Mouse (Mus musculus) embryo, embryonic 10.5 days (tissue): ENCODE data around the gene Slc29a2.
A peak's percentile ranks its signal among the peaks of the same experiment; 100 is the strongest.
"Not testable (repeated sequence)": the region's sequence is repeated elsewhere in the genome, so short reads cannot be mapped to it uniquely, and the experiment has no call there.

Source experiments
- DNase-seq: peaks from one replicate; pipeline ENCODE4 v3.0.0-alpha.2; 2015; ENCODE audit warnings: low spot score

Gene Slc29a2

DNA sequence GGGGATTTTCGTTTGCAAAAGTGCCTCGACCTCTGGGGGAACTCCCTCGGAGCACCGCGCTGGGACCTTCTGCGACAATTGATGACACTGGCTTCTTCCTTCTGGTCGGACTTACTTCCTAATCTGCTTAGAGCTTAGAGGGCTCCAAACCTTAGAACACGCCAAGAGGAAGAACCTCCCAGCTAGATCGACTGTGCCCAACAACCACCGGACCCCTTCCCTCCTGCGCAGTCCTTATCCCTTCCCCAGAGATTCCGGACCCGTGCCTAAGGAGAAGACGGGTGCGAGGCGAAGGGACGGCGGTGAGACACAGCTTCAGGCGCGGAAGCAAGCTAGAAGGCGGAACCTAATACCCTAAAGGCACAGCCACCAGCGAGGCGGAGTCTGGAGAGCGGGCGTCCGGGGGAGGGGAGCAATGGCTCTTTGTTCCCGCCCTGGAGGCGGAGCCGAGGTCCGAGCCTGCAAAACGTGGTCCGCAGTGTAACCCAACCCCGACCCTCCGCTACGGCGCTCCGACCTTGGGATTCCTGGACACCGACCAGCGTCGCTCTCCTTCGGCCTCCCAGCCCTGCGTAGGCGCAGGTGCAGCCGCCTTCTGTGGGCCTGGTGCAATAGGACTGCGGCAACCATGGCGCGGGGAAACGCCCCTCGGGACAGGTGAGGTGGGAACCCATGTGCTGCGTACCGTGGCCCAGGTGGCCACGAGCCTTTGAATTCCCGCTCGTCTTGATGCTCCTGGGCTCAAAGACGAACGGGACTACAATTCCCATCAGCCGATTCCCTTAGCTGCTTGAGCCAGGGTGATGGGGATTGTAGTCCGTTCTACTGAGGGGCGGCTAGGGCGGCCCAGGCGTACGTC lies at the start of gene Slc29a2:
Gene Slc29a2, plus strand, starts transcription at position 240 of the 859 bp plus-strand sequence.
- DNase-seq: peak; percentile 98

DNA sequence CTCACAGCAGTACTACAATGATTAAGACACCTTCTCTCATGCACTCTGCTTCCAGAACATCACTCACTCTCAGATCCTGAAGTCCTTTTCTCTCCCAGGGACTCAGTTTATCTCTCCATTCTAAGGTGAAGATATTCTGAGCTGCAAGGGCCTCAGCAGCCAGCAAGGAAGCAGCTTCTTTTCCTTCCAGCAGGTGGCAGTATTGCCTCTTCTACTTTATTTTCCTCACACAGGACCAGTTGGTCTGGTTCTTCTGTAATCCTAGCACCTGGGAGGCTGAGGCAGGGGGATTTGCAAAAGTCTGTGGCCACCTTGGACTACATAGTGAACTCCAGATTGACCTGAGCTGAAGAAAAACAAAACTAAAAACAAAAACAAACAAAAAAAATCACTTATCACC lies 41.9 kb upstream of the Slc29a2 start:
- DNase-seq: peak; percentile 82

DNA sequence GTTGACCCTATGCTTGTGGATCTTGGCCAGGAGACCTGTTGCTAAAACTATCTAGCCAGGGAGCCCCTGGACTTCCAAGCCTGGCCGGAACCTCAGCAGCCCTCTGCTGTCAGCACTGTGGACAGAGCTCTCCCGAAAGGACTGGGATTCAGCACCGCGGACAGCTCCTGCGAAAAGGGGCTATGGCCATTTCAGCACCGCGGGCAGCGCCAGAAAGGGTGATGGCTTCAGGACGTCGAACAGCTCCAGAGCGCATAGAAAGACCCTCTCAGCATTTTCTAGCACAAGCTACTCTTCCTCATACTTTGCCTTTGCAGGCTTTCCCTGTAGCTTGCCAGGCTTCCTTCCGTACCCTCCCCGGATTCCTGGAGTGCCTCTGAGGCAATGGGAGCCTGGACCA lies 34.6 kb upstream of the Slc29a2 start:
- peak; percentile 95 for DNase-seq

- DNase-seq: no peak
Observed at GRCm38 (mm10) chr19:4989434-4990255, 34.0 kb upstream of the Slc29a2 start.

GRCm38 (mm10) chr19:4990256-4990625 lies 33.4 kb upstream of the Slc29a2 start, which contains the start of gene Npas4:
TSS of gene Npas4 (minus strand) at chr19:4990316.
- DNase-seq: no peak

GRCm38 (mm10) chr19:4990716-4991115 lies 32.9 kb upstream of the Slc29a2 start:
- no peak for DNase-seq

- DNase-seq: peak; percentile 60
Observed at GRCm38 (mm10) chr19:4992371-4992770, 31.3 kb upstream of the Slc29a2 start.

DNA sequence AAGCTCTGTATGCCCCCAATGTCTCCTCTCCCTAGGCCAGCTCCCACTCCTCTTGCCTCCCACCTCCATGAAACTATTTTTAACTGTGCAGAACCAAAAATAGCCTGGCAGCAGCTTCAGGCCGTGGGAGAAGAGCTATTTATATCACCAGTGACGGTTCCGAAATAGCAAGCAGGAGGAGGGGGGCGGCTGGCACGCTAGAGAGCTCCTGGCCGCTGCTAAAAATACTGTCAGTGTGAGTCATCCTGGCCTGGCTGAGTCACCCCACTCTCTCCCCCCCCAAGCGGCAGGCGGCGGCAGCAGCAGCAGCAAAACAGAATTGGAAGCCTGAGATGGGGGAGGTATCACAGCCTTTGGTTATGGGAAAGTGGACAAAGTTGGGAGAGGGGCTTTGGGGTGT lies 30.8 kb upstream of the Slc29a2 start:
- no peak for DNase-seq

- no peak for DNase-seq
Observed at GRCm38 (mm10) chr19:4994043-4994442, 29.6 kb upstream of the Slc29a2 start.

- DNase-seq: no peak
Observed at GRCm38 (mm10) chr19:4999445-5000140, 24.1 kb upstream of the Slc29a2 start.

DNA sequence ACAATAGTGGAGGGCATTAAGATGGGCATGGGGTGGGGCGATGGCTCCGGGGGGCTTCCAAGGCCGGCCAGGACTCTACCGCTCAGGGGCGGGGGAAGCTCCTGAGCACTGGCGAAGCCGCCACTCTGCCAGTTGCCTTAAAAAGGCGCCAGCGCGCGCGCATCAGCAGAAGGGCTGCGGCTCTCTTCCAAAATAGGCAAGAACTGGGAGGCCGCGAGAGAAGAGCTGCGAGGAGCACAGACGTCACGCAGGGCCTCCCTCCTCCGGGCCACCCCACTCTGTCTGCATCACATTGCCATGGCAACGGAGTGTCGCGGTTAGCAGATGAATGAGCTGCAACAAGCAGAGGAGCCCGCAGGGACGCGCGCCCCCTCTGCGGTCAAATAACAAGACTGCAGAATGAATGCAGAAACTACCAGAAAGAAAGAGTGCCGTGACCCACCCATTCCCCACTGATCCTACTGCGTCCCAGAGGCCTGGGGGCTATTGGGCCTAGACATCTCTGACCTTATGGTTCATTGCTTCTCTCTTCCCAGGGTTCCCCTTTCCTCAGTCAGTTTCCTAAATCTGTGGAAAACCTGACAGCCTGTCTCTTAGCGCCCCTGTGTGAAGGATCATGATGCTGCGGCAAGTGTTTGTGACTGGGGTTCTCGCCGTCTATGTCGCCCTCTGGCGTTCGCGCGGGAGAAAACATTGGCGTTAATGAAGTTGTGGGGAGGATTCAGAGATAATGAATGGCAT lies 21.8 kb upstream of the Slc29a2 start:
- peak; percentile 92 for DNase-seq

- DNase-seq: not testable (repeated sequence)
Observed at GRCm38 (mm10) chr19:5003644-5004043, 20.0 kb upstream of the Slc29a2 start.

DNA sequence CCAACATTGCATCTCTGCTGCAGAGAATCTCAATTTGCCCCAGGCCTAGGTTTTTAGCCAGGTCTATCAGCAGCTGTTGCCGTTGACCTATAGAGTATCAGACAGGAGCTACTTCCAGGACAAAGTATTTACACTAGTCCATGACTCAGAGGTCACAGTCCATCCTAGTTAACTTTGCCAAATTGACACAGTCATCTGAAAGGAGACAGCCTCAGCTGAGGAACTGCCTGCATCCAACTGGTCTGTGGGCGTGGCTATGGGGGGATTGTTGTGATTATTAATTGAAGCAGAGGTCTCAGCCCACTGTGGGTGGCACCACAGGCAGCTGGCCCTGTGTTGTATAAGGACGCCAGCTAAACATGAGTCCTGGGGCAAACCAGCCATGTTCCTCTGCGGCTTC lies 18.7 kb upstream of the Slc29a2 start:
- no peak for DNase-seq

DNA sequence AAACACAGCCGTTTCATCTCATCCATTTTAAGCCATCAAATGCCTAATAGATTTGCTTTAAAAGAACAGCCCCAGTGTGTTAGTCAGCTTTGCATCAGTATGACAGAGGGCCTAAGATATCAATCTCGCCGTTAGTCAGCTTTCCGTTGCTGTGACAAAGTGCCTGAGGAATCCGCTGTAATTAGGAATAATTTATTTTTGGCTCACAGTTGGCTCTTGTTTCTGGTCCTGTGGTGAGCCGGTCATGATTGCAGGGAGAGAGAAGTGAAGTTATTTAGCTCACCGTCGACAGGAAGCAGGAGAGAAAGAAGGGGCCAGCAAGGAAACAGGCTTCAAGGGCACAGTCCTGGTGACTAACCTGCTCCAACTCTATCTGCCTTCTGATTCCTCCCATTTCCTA lies 10.5 kb upstream of the Slc29a2 start:
- DNase-seq: no peak

DNA sequence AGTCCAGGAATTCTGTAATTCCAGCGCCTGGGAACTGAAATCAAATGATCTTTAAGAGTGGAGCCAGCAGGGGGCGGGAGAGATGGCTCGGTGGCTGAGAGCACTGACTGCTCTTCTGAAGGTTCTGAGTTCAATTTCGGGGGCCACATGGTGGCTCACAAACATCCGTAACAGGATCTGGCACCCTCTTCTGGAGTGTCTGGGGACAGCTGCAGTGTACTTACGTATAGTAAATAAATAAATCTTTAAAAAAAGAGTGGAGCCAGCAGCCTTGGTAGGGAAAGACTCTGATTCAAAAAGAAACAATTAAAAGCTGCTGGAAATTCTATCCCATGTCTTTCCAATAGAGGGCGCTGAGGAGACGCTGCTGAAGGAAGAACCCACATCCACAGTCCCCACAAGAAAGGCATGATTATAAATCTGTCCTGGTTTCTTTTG lies 8.7 kb upstream of the Slc29a2 start:
- peak; percentile 74 for DNase-seq

- DNase-seq: peak; percentile 33
Observed at GRCm38 (mm10) chr19:5016221-5016742, 7.4 kb upstream of the Slc29a2 start.

DNA sequence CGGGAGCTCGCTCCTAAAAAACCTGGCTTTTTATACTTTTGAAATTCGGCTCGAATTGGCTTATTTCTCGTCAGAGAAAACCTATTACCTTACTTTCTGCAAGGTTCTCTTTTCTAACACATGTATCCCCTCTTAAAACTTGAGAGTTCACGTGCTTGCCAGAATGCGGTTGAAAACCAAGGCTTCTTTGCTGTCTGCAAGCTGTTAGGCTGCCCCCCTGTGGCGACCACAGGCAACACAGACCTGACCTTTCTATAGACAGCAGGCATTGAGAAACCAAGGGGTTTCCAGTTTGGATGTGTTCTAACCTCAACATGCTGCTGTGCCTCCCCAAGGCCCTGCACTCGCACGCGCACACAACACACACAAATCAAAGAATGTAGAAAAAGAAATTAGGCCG lies 6.9 kb upstream of the Slc29a2 start:
- DNase-seq: peak; percentile 86

DNA sequence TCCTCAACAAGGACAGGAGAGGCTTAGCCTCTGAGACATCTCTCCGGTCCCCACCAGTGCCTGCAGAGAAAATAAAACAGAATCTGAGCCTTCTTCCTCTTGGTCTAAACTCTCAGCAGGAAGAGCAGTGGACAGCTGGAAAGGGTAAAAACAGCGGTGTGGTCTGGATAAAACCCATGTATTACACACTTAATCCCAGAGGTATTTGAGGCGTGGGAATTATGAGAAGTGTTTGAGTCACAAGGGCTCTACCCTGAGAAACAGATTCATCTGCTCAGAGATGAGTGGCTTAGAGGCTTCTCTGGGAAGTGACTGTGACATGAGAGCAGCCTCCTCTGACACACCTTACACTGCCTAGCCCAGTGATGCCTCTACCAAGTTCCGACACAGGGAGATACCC lies 6.0 kb upstream of the Slc29a2 start:
- no peak for DNase-seq

GRCm38 (mm10) chr19:5018191-5018590 lies 5.5 kb upstream of the Slc29a2 start:
- DNase-seq: no peak

- DNase-seq: no peak
Observed at GRCm38 (mm10) chr19:5021416-5021815, 2.2 kb upstream of the Slc29a2 start.

DNA sequence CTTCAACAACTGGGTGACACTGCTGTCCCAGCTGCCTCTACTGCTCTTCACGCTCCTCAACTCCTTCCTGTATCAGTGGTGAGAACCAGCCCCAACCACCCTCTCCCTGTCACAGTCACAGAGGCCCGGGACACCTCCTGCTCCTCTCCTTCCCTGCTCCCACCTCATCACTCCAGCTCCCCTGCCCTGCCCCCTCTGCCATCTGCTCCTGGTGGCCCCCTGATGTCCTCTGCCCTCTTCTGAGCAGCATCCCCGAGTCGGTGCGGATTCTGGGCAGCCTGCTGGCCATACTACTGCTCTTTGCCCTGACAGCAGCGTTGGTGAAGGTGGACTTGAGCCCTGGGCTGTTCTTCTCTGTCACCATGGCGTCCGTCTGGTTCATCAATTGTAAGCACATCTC lies 2.5 kb downstream of the Slc29a2 start:
- DNase-seq: no peak
